Mouse (Mus musculus): ENCODE data around the gene 6030458C11Rik.

The 6030458C11Rik gene

GRCm38 (mm10) chr15:12824197-12824952 is at the start of gene 6030458C11Rik, which contains the start of gene Drosha:
Gene 6030458C11Rik, minus strand, starts transcription at chr15:12824649.
Gene Drosha, plus strand, starts transcription at chr15:12824815.
- DNase-seq (ENCODE audit: low spot score): peak; percentile 98

GRCm38 (mm10) chr15:12867269-12867668 is 42.8 kb upstream of the 6030458C11Rik start:
- no peak for DNase-seq (ENCODE audit: low spot score)

GRCm38 (mm10) chr15:12865595-12866314 is 41.3 kb upstream of the 6030458C11Rik start:
- no peak for DNase-seq (ENCODE audit: low spot score)

GRCm38 (mm10) chr15:12863669-12864068 is 39.2 kb upstream of the 6030458C11Rik start:
- DNase-seq (ENCODE audit: low spot score): no peak

GRCm38 (mm10) chr15:12862061-12862460 is 37.6 kb upstream of the 6030458C11Rik start:
- no peak for DNase-seq (ENCODE audit: low spot score)

- DNase-seq (ENCODE audit: low spot score): no peak
Observed at GRCm38 (mm10) chr15:12858645-12859044, 34.2 kb upstream of the 6030458C11Rik start.

- no peak for DNase-seq (ENCODE audit: low spot score)
Observed at GRCm38 (mm10) chr15:12857840-12858516, 33.5 kb upstream of the 6030458C11Rik start.

GRCm38 (mm10) chr15:12856780-12857179 is 32.3 kb upstream of the 6030458C11Rik start:
- no peak for DNase-seq (ENCODE audit: low spot score)

GRCm38 (mm10) chr15:12853471-12853870 is 29.0 kb upstream of the 6030458C11Rik start:
- DNase-seq (ENCODE audit: low spot score): no peak

GRCm38 (mm10) chr15:12849373-12849772 is 24.9 kb upstream of the 6030458C11Rik start:
- no peak for DNase-seq (ENCODE audit: low spot score)

- no peak for DNase-seq (ENCODE audit: low spot score)
Observed at GRCm38 (mm10) chr15:12848196-12848975, 23.9 kb upstream of the 6030458C11Rik start.

- no peak for DNase-seq (ENCODE audit: low spot score)
Observed at GRCm38 (mm10) chr15:12842833-12843232, 18.4 kb upstream of the 6030458C11Rik start.

- DNase-seq (ENCODE audit: low spot score): no peak
Observed at GRCm38 (mm10) chr15:12840737-12841136, 16.3 kb upstream of the 6030458C11Rik start.

- no peak for DNase-seq (ENCODE audit: low spot score)
Observed at GRCm38 (mm10) chr15:12834231-12834630, 9.8 kb upstream of the 6030458C11Rik start.

- no peak for DNase-seq (ENCODE audit: low spot score)
Observed at GRCm38 (mm10) chr15:12833385-12833784, 8.9 kb upstream of the 6030458C11Rik start.

GRCm38 (mm10) chr15:12832599-12832998 is 8.2 kb upstream of the 6030458C11Rik start:
- DNase-seq (ENCODE audit: low spot score): no peak

GRCm38 (mm10) chr15:12829878-12830277 is 5.4 kb upstream of the 6030458C11Rik start:
- no peak for DNase-seq (ENCODE audit: low spot score)

- no peak for DNase-seq (ENCODE audit: low spot score)
Observed at GRCm38 (mm10) chr15:12825408-12825807, 959 bp upstream of the 6030458C11Rik start.

GRCm38 (mm10) chr15:12824965-12825364 is 516 bp upstream of the 6030458C11Rik start:
- peak; percentile 26 for DNase-seq (ENCODE audit: low spot score)

GRCm38 (mm10) chr15:12823455-12824119 is 862 bp downstream of the 6030458C11Rik start:
- no peak for DNase-seq (ENCODE audit: low spot score)

Data from urinary bladder, postnatal 25 days (tissue).